ENCODE assay signal across 9 mouse cellular contexts in genomic region chr17:67133440-67134103, GRCm38 (mm10).
DNase-seq lines count a peak whose midpoint lies in the region; ATAC-seq lines count a peak whose summit lies in the region.
"Had no signal": no experiment of that assay in that cellular context is flagged by ENCODE, and none has a peak within 500 bp of the region (broad histone marks: within the 10 kb centered on the region; RNA-seq: fewer than 3 reads in every experiment).

No protein-coding gene starts in this region.

- H3K4me1 ChIP-seq in forebrain, embryonic 10.5 days, result peaks cover 15% of the 10 kb centered on the region
- H3K4me1 ChIP-seq in forebrain, embryonic 11.5 days (replicated peaks; ENCODE audit: control insufficient read depth, insufficient read depth, low read length), result 0 out of 2 replicates have a peak, but pooled peaks cover 1% of the 10 kb centered on the region
- H3K4me1 ChIP-seq in hindbrain, embryonic 14.5 days (replicated peaks; ENCODE audit: control insufficient read depth, insufficient read depth, low read length), result peaks cover 9% of the 10 kb centered on the region; the same call in 1 of the 2 replicates
- peaks cover 11% of the 10 kb centered on the region for H3K4me1 ChIP-seq in neural tube, embryonic 13.5 days (replicated peaks)
- H3K4me1 ChIP-seq: liver, embryonic 15.5 days had no signal

- H3K9me3 ChIP-seq in forebrain, embryonic 10.5 days, result no peaks in the 10 kb centered on the region
- no peaks in the 10 kb centered on the region for H3K9me3 ChIP-seq in forebrain, embryonic 11.5 days (ENCODE audit: control insufficient read depth, low read length)
- no peaks in the 10 kb centered on the region for H3K9me3 ChIP-seq in hindbrain, embryonic 14.5 days (ENCODE audit: control insufficient read depth, low read length)
- H3K9me3 ChIP-seq in neural tube, embryonic 13.5 days, result no peaks in the 10 kb centered on the region
- H3K9me3 ChIP-seq: liver, embryonic 15.5 days had no signal

- no peak overlapping the region for H3K9ac ChIP-seq in forebrain, embryonic 11.5 days (ENCODE audit: low read length)
- H3K9ac ChIP-seq in hindbrain, embryonic 14.5 days, result no peak overlapping the region
- H3K9ac ChIP-seq in neural tube, embryonic 13.5 days, result no peak overlapping the region
- H3K9ac ChIP-seq: liver, embryonic 15.5 days had no signal

- no peak for DNase-seq in forebrain, embryonic 10.5 days (ENCODE audit: extremely low spot score, low spot score)
- no peak for DNase-seq in forebrain, embryonic 11.5 days (ENCODE audit: low spot score)
- DNase-seq in cerebellum, adult 8-10 months, result peak; percentile 7
- DNase-seq in frontal cortex, postnatal 36 days (ENCODE audit: low spot score in 2 of 2), result peak; percentile 32 to 45
- DNase-seq in hindbrain, embryonic 14.5 days (ENCODE audit: low spot score), result peak; percentile 45
- peak; percentile 59 to 63 for DNase-seq in layer of hippocampus, postnatal 10 days (ENCODE audit: low spot score in 2 of 2)

- H3K36me3 ChIP-seq in forebrain, embryonic 10.5 days (replicated peaks), result no peaks in the 10 kb centered on the region
- no peaks in the 10 kb centered on the region for H3K36me3 ChIP-seq in forebrain, embryonic 11.5 days (ENCODE audit: control insufficient read depth, insufficient read depth, low read length)
- no peaks in the 10 kb centered on the region for H3K36me3 ChIP-seq in hindbrain, embryonic 14.5 days (replicated peaks; ENCODE audit: control insufficient read depth, insufficient read depth)
- no peaks in the 10 kb centered on the region for H3K36me3 ChIP-seq in neural tube, embryonic 13.5 days
- H3K36me3 ChIP-seq: liver, embryonic 15.5 days had no signal

- no peaks in the 10 kb centered on the region for H3K27me3 ChIP-seq in forebrain, embryonic 10.5 days (ENCODE audit: poor library complexity, severe bottlenecking)
- no peaks in the 10 kb centered on the region for H3K27me3 ChIP-seq in forebrain, embryonic 11.5 days (ENCODE audit: control insufficient read depth, insufficient read depth, low read length)
- H3K27me3 ChIP-seq in hindbrain, embryonic 14.5 days (ENCODE audit: control insufficient read depth, insufficient read depth, low read length), result no peaks in the 10 kb centered on the region
- no peaks in the 10 kb centered on the region for H3K27me3 ChIP-seq in neural tube, embryonic 13.5 days
- H3K27me3 ChIP-seq: liver, embryonic 15.5 days had no signal

- H3K4me2 ChIP-seq in forebrain, embryonic 11.5 days (ENCODE audit: low read depth, low read length, severe bottlenecking), result no peak overlapping the region
- no peak overlapping the region for H3K4me2 ChIP-seq in hindbrain, embryonic 14.5 days (replicated peaks)
- H3K4me2 ChIP-seq in neural tube, embryonic 13.5 days, result peak overlapping the region; percentile 4; the same call in 1 of the 2 replicates
- H3K4me2 ChIP-seq: liver, embryonic 15.5 days had no signal

- ATAC-seq in forebrain, embryonic 11.5 days (replicated peaks; ENCODE audit: low FRiP score), result no peak
- peak; percentile 79; the same call in 1 of the 2 replicates for ATAC-seq in hindbrain, embryonic 14.5 days (ENCODE audit: low FRiP score)
- peak; percentile 78 for ATAC-seq in neural tube, embryonic 13.5 days (ENCODE audit: low read depth)
- ATAC-seq in CD4-positive, CD25-positive, alpha-beta regulatory T cell, adult 4 months, result no peak

- WGBS in forebrain, embryonic 10.5 days, result 64% methylated on average over 13 of the region's 13 CpGs
- 57% methylated on average over 13 of the region's 13 CpGs for WGBS in forebrain, embryonic 11.5 days
- 46% methylated on average over 13 of the region's 13 CpGs for WGBS in hindbrain, embryonic 14.5 days
- WGBS in neural tube, embryonic 13.5 days, result 36% methylated on average over 13 of the region's 13 CpGs

- H3K4me3 ChIP-seq in forebrain, embryonic 10.5 days, result no peak overlapping the region
- no peak overlapping the region for H3K4me3 ChIP-seq in forebrain, embryonic 11.5 days (ENCODE audit: low read depth, low read length)
- no peak overlapping the region for H3K4me3 ChIP-seq in hindbrain, embryonic 14.5 days (replicated peaks; ENCODE audit: low read length)
- no peak overlapping the region for H3K4me3 ChIP-seq in neural tube, embryonic 13.5 days
- H3K4me3 ChIP-seq: liver, embryonic 15.5 days had no signal

- H3K27ac ChIP-seq in forebrain, embryonic 10.5 days, result peak overlapping the region; percentile 53; the same call in 1 of the 2 replicates
- H3K27ac ChIP-seq in forebrain, embryonic 11.5 days (ENCODE audit: low read depth, low read length), result no peak overlapping the region
- H3K27ac ChIP-seq in hindbrain, embryonic 14.5 days, result peak overlapping the region; percentile 38; the same call in 1 of the 2 replicates
- H3K27ac ChIP-seq in neural tube, embryonic 13.5 days (replicated peaks), result peak overlapping the region; percentile 56; the same call in 1 of the 2 replicates
- H3K27ac ChIP-seq: liver, embryonic 15.5 days had no signal

Comparison
In these comparisons a context has a peak if more than half of its experiments do, and no peak if none do; other contexts are left out.
1. DNase-seq: peak in cerebellum, adult 8-10 months (single experiment), frontal cortex, postnatal 36 days (2 of 2), hindbrain, embryonic 14.5 days (single experiment) and layer of hippocampus, postnatal 10 days (2 of 2); none in forebrain, embryonic 10.5 days (single experiment) and forebrain, embryonic 11.5 days (single experiment).
2. ATAC-seq: peak in hindbrain, embryonic 14.5 days (single experiment) and neural tube, embryonic 13.5 days (single experiment); none in forebrain, embryonic 11.5 days (single experiment) and CD4-positive, CD25-positive, alpha-beta regulatory T cell, adult 4 months (single experiment).